In the genomic region with DNA sequence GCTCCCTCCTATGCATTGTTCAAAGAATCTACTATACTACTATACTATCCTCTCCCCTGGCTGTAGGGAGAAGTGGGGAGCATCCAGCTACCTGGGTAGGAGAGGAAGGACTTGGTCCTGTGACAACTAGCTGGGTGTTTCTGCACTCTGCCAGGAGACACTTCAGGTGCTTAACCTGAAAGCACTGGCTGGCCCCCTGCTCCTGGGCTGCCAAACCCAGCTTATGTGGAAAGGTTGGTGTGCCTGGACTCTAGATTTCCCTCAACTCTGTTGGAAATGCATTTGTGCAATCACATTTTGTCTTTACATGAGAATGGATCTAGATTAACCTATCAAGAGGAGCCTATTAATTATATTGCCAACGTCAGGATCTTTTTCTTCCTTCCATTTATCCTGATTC, we compare ENCODE assay signal across 8 mouse cellular contexts. TPM values are rescaled to one million over a fixed set of nuclear protein-coding genes. Genes with fewer than 3 reads are reported as not detected.
DNase-seq lines count a peak whose midpoint lies in the region; ATAC-seq lines count a peak whose summit lies in the region.

No protein-coding gene starts in this region.

- no peaks in the 10 kb centered on the region for H3K9me3 ChIP-seq in heart, embryonic 16.5 days (replicated peaks; ENCODE audit: control insufficient read depth, low read length)
- no peaks in the 10 kb centered on the region for H3K9me3 ChIP-seq in embryonic facial prominence, embryonic 11.5 days (replicated peaks; ENCODE audit: control insufficient read depth, low read length)
- no peaks in the 10 kb centered on the region for H3K9me3 ChIP-seq in hindbrain, embryonic 14.5 days (ENCODE audit: control insufficient read depth, low read length)
- H3K9me3 ChIP-seq in midbrain, embryonic 12.5 days, result no peaks in the 10 kb centered on the region

- H3K27me3 ChIP-seq in heart, embryonic 16.5 days (ENCODE audit: control insufficient read depth, insufficient read depth, low read length), result no peaks in the 10 kb centered on the region
- H3K27me3 ChIP-seq in embryonic facial prominence, embryonic 11.5 days (ENCODE audit: control insufficient read depth, insufficient read depth, low read length), result no peaks in the 10 kb centered on the region
- H3K27me3 ChIP-seq in hindbrain, embryonic 14.5 days (ENCODE audit: control insufficient read depth, insufficient read depth, low read length), result no peaks in the 10 kb centered on the region
- 0 out of 2 replicates have a peak, but pooled peaks cover 6% of the 10 kb centered on the region for H3K27me3 ChIP-seq in midbrain, embryonic 12.5 days

- 64% methylated on average over 1 of the region's 1 CpGs for WGBS in heart, embryonic 16.5 days
- WGBS in embryonic facial prominence, embryonic 11.5 days, result 66% methylated on average over 1 of the region's 1 CpGs
- 50% methylated on average over 1 of the region's 1 CpGs for WGBS in hindbrain, embryonic 14.5 days
- WGBS in midbrain, embryonic 12.5 days, result 58% methylated on average over 1 of the region's 1 CpGs

- no peak for ATAC-seq in heart, embryonic 16.5 days (replicated peaks; ENCODE audit: extremely low read depth, insufficient read depth, low FRiP score)
- ATAC-seq in embryonic facial prominence, embryonic 11.5 days (replicated peaks; ENCODE audit: insufficient number of reproducible peaks, low FRiP score, low TSS enrichment, low read depth), result no peak
- ATAC-seq in hindbrain, embryonic 14.5 days (ENCODE audit: low FRiP score), result no peak
- ATAC-seq in midbrain, embryonic 12.5 days (ENCODE audit: low FRiP score, low read depth), result no peak

- H3K4me1 ChIP-seq in heart, embryonic 16.5 days (ENCODE audit: control insufficient read depth, insufficient read depth, low read length), result peaks cover 20% of the 10 kb centered on the region
- H3K4me1 ChIP-seq in embryonic facial prominence, embryonic 11.5 days (ENCODE audit: control insufficient read depth, insufficient read depth, low read length), result no peaks in the 10 kb centered on the region
- peaks cover 19% of the 10 kb centered on the region for H3K4me1 ChIP-seq in hindbrain, embryonic 14.5 days (replicated peaks; ENCODE audit: control insufficient read depth, insufficient read depth, low read length)
- H3K4me1 ChIP-seq in midbrain, embryonic 12.5 days, result peaks cover 30% of the 10 kb centered on the region

- H3K27ac ChIP-seq in heart, embryonic 16.5 days (ENCODE audit: low read length), result peak overlapping the region; percentile 93
- H3K27ac ChIP-seq in embryonic facial prominence, embryonic 11.5 days (replicated peaks; ENCODE audit: low read depth, low read length), result no peak overlapping the region
- H3K27ac ChIP-seq in hindbrain, embryonic 14.5 days, result peak overlapping the region; percentile 74; the same call in 1 of the 2 replicates
- H3K27ac ChIP-seq in midbrain, embryonic 12.5 days (replicated peaks), result peak overlapping the region; percentile 83

- H3K9ac ChIP-seq in heart, embryonic 16.5 days (ENCODE audit: low read length), result peak overlapping the region; percentile 92; the same call in 1 of the 2 replicates
- peak overlapping the region; percentile 90; the same call in 1 of the 2 replicates for H3K9ac ChIP-seq in embryonic facial prominence, embryonic 11.5 days (replicated peaks; ENCODE audit: low read length)
- peak overlapping the region; percentile 83 for H3K9ac ChIP-seq in hindbrain, embryonic 14.5 days
- H3K9ac ChIP-seq in midbrain, embryonic 12.5 days (replicated peaks), result peak overlapping the region; percentile 74

- DNase-seq in heart, adult 9 months (ENCODE audit: low spot score in 2 of 2), result no peak
- no peak for DNase-seq in embryonic facial prominence, embryonic 11.5 days (ENCODE audit: low spot score)
- no peak for DNase-seq in hindbrain, embryonic 14.5 days (ENCODE audit: low spot score)
- no peak for DNase-seq in ovary, postnatal 10 days (ENCODE audit: low spot score)
- no peak for DNase-seq in adrenal gland, postnatal 14 days
- DNase-seq in adrenal gland, postnatal 10 days, result no peak

- H3K4me2 ChIP-seq in heart, embryonic 16.5 days (ENCODE audit: low read depth, low read length), result peak overlapping the region; percentile 78
- H3K4me2 ChIP-seq in embryonic facial prominence, embryonic 11.5 days (ENCODE audit: low read depth, low read length), result peak overlapping the region; percentile 93
- peak overlapping the region; percentile 98 for H3K4me2 ChIP-seq in hindbrain, embryonic 14.5 days (replicated peaks)
- H3K4me2 ChIP-seq in midbrain, embryonic 12.5 days (replicated peaks), result peak overlapping the region; percentile 84

- H3K36me3 ChIP-seq in heart, embryonic 16.5 days (ENCODE audit: control insufficient read depth, insufficient read depth), result no peaks in the 10 kb centered on the region
- H3K36me3 ChIP-seq in embryonic facial prominence, embryonic 11.5 days (replicated peaks; ENCODE audit: control insufficient read depth, insufficient read depth, low read depth, low read length), result no peaks in the 10 kb centered on the region
- no peaks in the 10 kb centered on the region for H3K36me3 ChIP-seq in hindbrain, embryonic 14.5 days (replicated peaks; ENCODE audit: control insufficient read depth, insufficient read depth)
- H3K36me3 ChIP-seq in midbrain, embryonic 12.5 days, result no peaks in the 10 kb centered on the region

- H3K4me3 ChIP-seq in heart, embryonic 16.5 days (ENCODE audit: low read length), result peak overlapping the region; percentile 88; the same call in 1 of the 2 replicates
- H3K4me3 ChIP-seq in embryonic facial prominence, embryonic 11.5 days (ENCODE audit: low read depth, low read length), result no peak overlapping the region
- no peak overlapping the region for H3K4me3 ChIP-seq in hindbrain, embryonic 14.5 days (replicated peaks; ENCODE audit: low read length)
- H3K4me3 ChIP-seq in midbrain, embryonic 12.5 days, result peak overlapping the region; percentile 65

RNA-seq across cellular contexts. Expression of a gene that starts 0.5 kb away (rescaled TPM):
- 8.8 and 10.2 TPM in 2 replicates for polyA plus RNA-seq in heart, embryonic 16.5 days (2015; fragmentation: Nextera tagmentation; extraction: Ambion mirVana)
- polyA plus RNA-seq in embryonic facial prominence, embryonic 11.5 days (2014; fragmentation: Nextera tagmentation; extraction: Ambion mirVana), result 3.6 and 3.9 TPM in 2 replicates
- 7.8 and 7.9 TPM in 2 replicates for polyA plus RNA-seq in hindbrain, embryonic 14.5 days (2014; fragmentation: Nextera tagmentation; extraction: Ambion mirVana)
- polyA plus RNA-seq in midbrain, embryonic 12.5 days (2016; fragmentation: Nextera tagmentation; extraction: Ambion mirVana), result 7.1 and 8.5 TPM in 2 replicates
- 17.4 and 18.5 TPM in 2 replicates for total RNA-seq in adrenal gland, postnatal 14 days (2021)
- total RNA-seq in adrenal gland, postnatal 10 days (2021), result 10 to 100 TPM; 15.6 to 18.3 TPM

Comparison
In these comparisons a context has a peak if more than half of its experiments do, and no peak if none do; other contexts are left out.
1. H3K4me3 ChIP-seq: peak in heart, embryonic 16.5 days (single experiment) and midbrain, embryonic 12.5 days (single experiment); none in embryonic facial prominence, embryonic 11.5 days (single experiment) and hindbrain, embryonic 14.5 days (single experiment).
2. Peak in every context shown above with its lines, with median percentiles within 50 percentile points of each other: H3K4me2 ChIP-seq and H3K9ac ChIP-seq.